Mouse (Mus musculus) kidney, adult 2 months (tissue): ENCODE measurements at regions not wholly inside any gene's neighbourhood (a gene's known extent, or its start where the extent isn't known, plus 50 kb on each side); places are given as distances from the start of the nearest gene placed in this dataset.

Experiments used
- DNase-seq: peaks from one replicate; pipeline ENCODE4 v3.0.0; 2021
- H3K27ac ChIP-seq: fragments of 200-500 bp; 2 replicates; pipeline ENCODE4 v1.5.1; 2012; ENCODE audit warnings: low read depth, low read length, control low read depth, inconsistent platforms; ENCODE audit not compliant: insufficient read depth
- H3K27me3 ChIP-seq: fragments of 200-500 bp; replicated peaks from 2 replicates; pipeline ENCODE4 v1.6.1; 2012; ENCODE audit warnings: mild to moderate bottlenecking, moderate library complexity, low read length, inconsistent platforms; ENCODE audit not compliant: control insufficient read depth, insufficient read depth
- H3K36me3 ChIP-seq: fragments of 200-500 bp; 2 replicates; pipeline ENCODE4 v1.6.1; 2012; ENCODE audit warnings: mild to moderate bottlenecking, moderate library complexity, low read length, inconsistent platforms; ENCODE audit not compliant: control insufficient read depth, insufficient read depth
- H3K4me1 ChIP-seq: fragments of 200-500 bp; 2 replicates; pipeline ENCODE4 v1.6.1; 2011; ENCODE audit warnings: low read length; ENCODE audit not compliant: control insufficient read depth, insufficient read depth
- H3K4me3 ChIP-seq: fragments of 200-500 bp; 2 replicates; pipeline ENCODE4 v1.5.1; 2011; ENCODE audit warnings: mild to moderate bottlenecking, low read depth, low read length, control low read depth; ENCODE audit not compliant: insufficient read depth
- CTCF ChIP-seq: fragments of 200-500 bp; conservative IDR thresholded peaks from 2 replicates; pipeline ENCODE4 v1.5.1; 2011; ENCODE audit warnings: low read depth, mild to moderate bottlenecking, control low read depth, low read length, moderate library complexity, mixed read lengths; ENCODE audit not compliant: insufficient read depth, insufficient read length
- POLR2A ChIP-seq: fragments of 200-500 bp; IDR thresholded peaks from one replicate; pipeline ENCODE4 v1.6.1; 2011; ENCODE audit warnings: low read depth, low read length, control low read depth
- WGBS: fragments of 180-500 bp; shearing (Covaris S2); methylation state at CpG from one replicate; pipeline ENCODE4 v1.1.7; 2018; 5-methylcytosine and 5-hydroxymethylcytosine counted together

DNA sequence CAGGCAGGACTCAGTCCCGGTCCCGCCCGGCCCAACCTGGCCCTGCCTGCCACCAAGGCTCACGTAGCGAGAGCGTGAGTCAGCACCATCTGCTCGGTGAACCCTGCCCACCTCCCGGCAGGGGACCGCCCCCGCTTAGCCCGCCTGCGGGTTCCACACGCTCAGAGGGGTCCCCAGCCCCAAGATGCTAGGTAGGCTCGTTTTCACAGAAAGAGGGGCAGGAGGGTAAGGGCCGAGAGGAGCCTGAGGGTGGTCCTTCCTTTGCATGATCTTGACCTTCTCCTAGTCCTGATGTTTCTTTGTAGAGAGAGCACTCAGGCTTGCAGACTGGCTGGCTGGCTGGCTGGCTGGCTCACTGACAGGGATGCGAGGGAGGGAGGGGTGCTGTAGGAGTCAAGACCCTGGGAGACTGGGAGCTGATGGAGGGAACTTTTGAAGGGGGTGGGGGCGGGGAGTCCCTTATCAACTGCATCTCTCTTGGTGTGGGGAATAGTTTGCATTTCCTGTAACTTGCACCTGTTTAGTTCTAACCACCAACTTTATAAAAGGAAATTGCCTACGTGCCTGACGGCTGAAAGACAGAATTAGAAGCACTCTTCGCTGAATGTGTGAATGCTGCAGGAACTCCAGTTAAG, 109.7 kb upstream of the Egln3 start:
- peak overlapping the region; percentile 57; the same call in 1 of the 2 replicates for H3K27ac ChIP-seq
- 3% methylated on average over 20 of the region's 20 CpGs for WGBS
- no peaks in the 10 kb centered on the region for H3K27me3 ChIP-seq
- DNase-seq: peak; percentile 95
- peak overlapping the region; percentile 24 for H3K4me3 ChIP-seq
- no peaks in the 10 kb centered on the region for H3K36me3 ChIP-seq
- TF ChIP-seq POLR2A (no peak), CTCF (no peak)
- peaks cover 10% of the 10 kb centered on the region; the same call in 1 of the 2 replicates for H3K4me1 ChIP-seq

DNA sequence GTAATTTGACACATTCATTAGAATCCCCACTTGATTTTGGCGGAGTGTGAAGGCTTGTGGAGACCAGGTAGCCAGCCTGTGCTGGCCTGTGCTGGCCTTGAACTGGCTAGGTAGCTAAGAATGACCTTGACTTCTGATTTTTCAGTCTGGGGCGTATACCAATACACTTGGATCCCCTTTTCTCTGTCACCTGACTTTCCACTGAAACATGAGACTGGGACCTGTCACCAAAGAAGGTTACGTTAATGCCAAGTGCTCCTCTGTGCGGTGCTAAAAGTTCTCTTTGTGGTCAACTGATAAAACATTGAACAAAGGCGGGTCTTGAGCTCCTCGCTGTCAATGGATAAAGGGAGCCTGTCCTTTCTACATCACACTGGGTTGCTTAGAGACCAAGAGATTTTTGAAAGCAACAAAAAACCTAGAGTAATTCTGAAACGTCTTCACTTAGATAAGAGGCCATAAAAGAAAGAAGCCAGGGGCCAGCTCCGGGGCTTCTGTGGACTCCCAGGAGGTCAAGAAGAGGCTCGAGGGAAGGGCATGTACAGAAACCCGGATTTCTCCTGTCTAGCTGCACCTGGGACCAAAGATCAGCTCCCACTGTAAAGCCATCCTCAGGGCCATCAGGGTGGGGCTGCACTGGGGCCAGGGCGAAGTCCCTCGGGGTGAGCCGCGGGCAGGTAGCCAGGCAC, 109.0 kb upstream of the Egln3 start:
- DNase-seq: peak; percentile 54
- H3K27me3 ChIP-seq: no peaks in the 10 kb centered on the region

GRCm38 (mm10) chr12:54311896-54312521, 108.3 kb upstream of the Egln3 start:
- TF ChIP-seq CTCF: no peak
- TF ChIP-seq POLR2A: no peak
- Histone ChIP-seq H3K4me1 (peaks cover 10% of the 10 kb centered on the region; the same call in 1 of the 2 replicates), H3K36me3 (no peaks in the 10 kb centered on the region), H3K4me3 (no peak overlapping the region), H3K27ac (peak overlapping the region; percentile 27; the same call in 1 of the 2 replicates), H3K27me3 (no peaks in the 10 kb centered on the region)
- peak; percentile 6 for DNase-seq
- 87% methylated on average over 4 of the region's 4 CpGs for WGBS

More for the DNA sequence above, 109.0 kb upstream of the Egln3 start:
- H3K36me3 ChIP-seq: no peaks in the 10 kb centered on the region
- no peak overlapping the region; the same call in 1 of the 2 replicates for H3K4me3 ChIP-seq
- peaks cover 10% of the 10 kb centered on the region; the same call in 1 of the 2 replicates for H3K4me1 ChIP-seq
- peak overlapping the region; percentile 27; the same call in 1 of the 2 replicates for H3K27ac ChIP-seq
- WGBS: 24% methylated on average over 14 of the region's 14 CpGs
- no peak for TF ChIP-seq CTCF
- TF ChIP-seq POLR2A: no peak

DNA sequence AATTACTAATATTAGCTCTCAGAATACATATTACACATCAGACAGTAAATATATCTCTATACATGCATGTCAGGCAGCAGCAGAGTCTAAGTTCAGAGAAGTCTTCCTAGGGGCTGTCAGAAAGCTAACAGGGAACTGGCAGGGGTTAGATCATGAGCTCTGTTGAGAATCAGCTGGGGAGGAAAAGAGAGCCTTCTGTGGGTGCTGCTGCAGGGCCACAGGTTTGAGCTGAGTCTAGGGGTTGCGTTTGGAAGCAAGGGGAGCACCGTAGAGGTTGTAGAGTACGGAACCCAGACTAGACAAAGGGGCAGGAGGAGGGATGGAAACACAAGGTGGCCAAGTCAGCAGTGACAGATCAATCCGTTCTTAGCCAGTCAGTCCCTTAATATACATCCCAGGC, 106.2 kb upstream of the Egln3 start:
- Histone ChIP-seq H3K36me3 (no peaks in the 10 kb centered on the region), H3K4me1 (peaks cover 10% of the 10 kb centered on the region; the same call in 1 of the 2 replicates), H3K4me3 (no peak overlapping the region), H3K27me3 (no peaks in the 10 kb centered on the region), H3K27ac (no peak overlapping the region)
- DNase-seq: no peak
- WGBS: 95% methylated on average over 4 of the region's 4 CpGs
- no peak for TF ChIP-seq POLR2A
- no peak for TF ChIP-seq CTCF

GRCm38 (mm10) chr12:54309219-54309618, 105.6 kb upstream of the Egln3 start:
- WGBS: 87% methylated on average over 6 of the region's 6 CpGs
- TF ChIP-seq CTCF (no peak), POLR2A (no peak)
- DNase-seq: no peak

DNA sequence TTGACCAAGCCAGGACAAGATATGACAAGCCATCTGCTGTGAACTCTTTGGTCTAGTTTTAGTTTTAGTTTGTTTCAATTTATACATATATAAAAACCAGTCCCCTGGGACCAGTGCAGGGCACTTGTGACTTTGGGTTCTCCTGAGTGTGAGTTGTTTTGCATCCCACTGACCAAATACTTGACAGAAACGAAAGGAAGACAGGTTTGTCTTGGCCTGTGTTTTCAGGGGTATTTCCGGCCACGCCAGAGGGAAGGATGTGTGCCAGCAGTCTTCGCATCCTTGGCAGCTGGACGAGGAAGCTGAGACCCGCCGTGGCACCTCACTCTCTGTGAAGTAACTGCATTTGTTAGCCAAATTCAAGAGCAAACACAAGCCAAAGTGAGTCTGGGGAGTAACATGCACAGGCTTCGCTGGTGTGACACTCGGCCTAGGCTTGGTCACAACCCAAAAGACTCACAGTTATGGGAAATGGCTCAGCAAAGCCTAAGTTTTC, 101.5 kb upstream of the Egln3 start:
- H3K4me3 ChIP-seq: no peak overlapping the region
- WGBS: 81% methylated on average over 9 of the region's 9 CpGs
- H3K36me3 ChIP-seq: no peaks in the 10 kb centered on the region
- H3K27ac ChIP-seq: no peak overlapping the region
- no peaks in the 10 kb centered on the region for H3K27me3 ChIP-seq
- TF ChIP-seq CTCF (no peak), POLR2A (no peak)
- DNase-seq: no peak
- H3K4me1 ChIP-seq: no peaks in the 10 kb centered on the region

More at GRCm38 (mm10) chr12:54309219-54309618, 105.6 kb upstream of the Egln3 start:
- Histone ChIP-seq H3K36me3 (no peaks in the 10 kb centered on the region), H3K27ac (no peak overlapping the region), H3K27me3 (no peaks in the 10 kb centered on the region), H3K4me1 (peaks cover 10% of the 10 kb centered on the region; the same call in 1 of the 2 replicates), H3K4me3 (no peak overlapping the region)
